Comparison of ENCODE assay signal across 8 mouse cellular contexts in the genomic region with DNA sequence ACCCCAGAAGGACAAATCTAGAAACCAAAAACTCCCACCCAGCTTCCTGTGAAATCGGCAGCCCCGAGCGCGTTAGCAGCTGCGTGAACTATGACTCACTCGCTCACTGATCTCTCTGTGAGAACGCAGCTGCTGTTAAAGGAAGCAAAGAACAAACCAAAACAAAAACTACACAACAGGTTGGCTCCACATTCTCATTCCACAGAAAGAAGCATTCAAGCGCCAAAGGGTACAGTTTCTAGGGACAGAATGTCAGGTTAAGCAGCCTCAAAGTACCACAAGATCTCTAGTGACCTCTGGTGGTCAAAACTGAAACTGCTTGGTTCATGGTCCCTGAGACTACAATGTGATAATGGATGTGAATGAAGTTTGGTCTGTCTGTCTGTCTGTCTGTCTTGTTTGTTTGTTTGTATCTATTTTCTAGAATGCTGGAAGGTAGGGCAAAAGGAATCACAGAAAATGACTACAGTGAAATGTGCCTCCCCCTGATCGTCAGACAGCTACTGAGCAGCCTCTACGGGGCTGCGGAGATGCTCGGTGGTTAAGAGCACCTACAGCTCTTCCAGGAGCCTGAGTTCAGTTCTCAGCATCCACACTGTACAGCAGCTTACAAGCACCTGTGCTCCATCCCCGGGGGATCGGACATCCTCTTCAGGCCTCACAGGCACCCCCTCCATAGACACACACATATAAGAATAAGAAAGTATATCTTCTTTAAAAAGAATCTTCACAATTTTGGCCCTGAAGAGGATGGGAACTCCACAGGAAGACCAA. TPM values are rescaled to one million over a fixed set of nuclear protein-coding genes. Genes with fewer than 3 reads are reported as not detected.
DNase-seq lines count a peak whose midpoint lies in the region; ATAC-seq and TF ChIP-seq lines count a peak whose summit lies in the region.

No protein-coding gene starts in this region.

- TF ChIP-seq POLR2A in heart, adult 2 months (IDR thresholded peaks at IDR 0.05; ENCODE audit: insufficient read depth, low read depth, low read length): no peak
- no peak for TF ChIP-seq POLR2A in kidney, adult 2 months (IDR thresholded peaks at IDR 0.05; ENCODE audit: low read depth, low read length)
- TF ChIP-seq POLR2A in small intestine, adult 2 months (IDR thresholded peaks at IDR 0.05; ENCODE audit: low read depth, low read length): no peak

- H3K27ac ChIP-seq in heart, adult 2 months: no peak overlapping the region
- H3K27ac ChIP-seq in kidney, adult 2 months (ENCODE audit: insufficient read depth, low read depth, low read length): no peak overlapping the region
- no peak overlapping the region for H3K27ac ChIP-seq in limb, embryonic 10.5 days
- H3K27ac ChIP-seq in midbrain, embryonic 12.5 days (replicated peaks): no peak overlapping the region
- H3K27ac ChIP-seq in small intestine, adult 2 months (ENCODE audit: insufficient read depth, low read depth, low read length): no peak overlapping the region

- 0 out of 2 replicates have a peak, but pooled peaks have one; percentile 40 for TF ChIP-seq EP300 in heart, adult 2 months (IDR thresholded peaks at IDR 0.05; ENCODE audit: insufficient read depth, low read depth, low read length)

- no peaks in the 10 kb centered on the region for H3K27me3 ChIP-seq in heart, adult 2 months (ENCODE audit: control insufficient read depth, insufficient read depth, low read length)
- no peaks in the 10 kb centered on the region for H3K27me3 ChIP-seq in kidney, adult 2 months (replicated peaks; ENCODE audit: control insufficient read depth, insufficient read depth, low read length)
- no peaks in the 10 kb centered on the region for H3K27me3 ChIP-seq in limb, embryonic 10.5 days (ENCODE audit: low read depth, poor library complexity, severe bottlenecking)
- H3K27me3 ChIP-seq in midbrain, embryonic 12.5 days: no peaks in the 10 kb centered on the region
- no peaks in the 10 kb centered on the region for H3K27me3 ChIP-seq in small intestine, adult 2 months (ENCODE audit: control insufficient read depth, insufficient read depth, low read length)

- 31% methylated on average over 14 of the region's 14 CpGs for WGBS in heart, adult 2 months
- 33% methylated on average over 14 of the region's 14 CpGs for WGBS in kidney, adult 2 months
- WGBS in limb, embryonic 10.5 days: 71% methylated on average over 14 of the region's 14 CpGs
- 61% methylated on average over 14 of the region's 14 CpGs for WGBS in midbrain, embryonic 12.5 days
- WGBS in small intestine, adult 2 months: 43% methylated on average over 14 of the region's 14 CpGs

- TF ChIP-seq CTCF in heart, adult 2 months (IDR thresholded peaks at IDR 0.05): peak; percentile 99; the same call in 1 of the 2 replicates
- peak; percentile 53 for TF ChIP-seq CTCF in kidney, adult 2 months (conservative IDR thresholded peaks at IDR 0.05; ENCODE audit: insufficient read depth, insufficient read length, low read depth, low read length)
- TF ChIP-seq CTCF in small intestine, adult 2 months (IDR thresholded peaks at IDR 0.05; ENCODE audit: extremely low read depth, insufficient read length, insufficient replicate concordance, low read depth, low read length): peak; percentile 17; the same call in 1 of the 2 replicates

- H3K79me2 ChIP-seq in heart, adult 2 months (replicated peaks; ENCODE audit: control insufficient read depth, insufficient read depth, low read length): no peaks in the 10 kb centered on the region

- peak; percentile 80 for DNase-seq in A20 (ENCODE audit: low read depth, low spot score)
- DNase-seq in adrenal gland, adult 8-10 months: peak; percentile 20
- peak; percentile 78 for DNase-seq in embryo, embryonic 9.5 days (ENCODE audit: extremely low spot score)
- peak; percentile 35 to 44 for DNase-seq in heart, adult 2 months
- peak; percentile 88 for DNase-seq in kidney, adult 2 months
- DNase-seq in limb, embryonic 10.5 days (ENCODE audit: low spot score): peak; percentile 69

- intact Hi-C loops in heart, adult 2 months (cut with DNase I): loop anchor here (1.0 to 5.0 kb wide), 4 partner anchors 90 to 464 kb away; a partner anchor contains a TSS

- H3K9ac ChIP-seq in heart, adult 2 months (ENCODE audit: low read depth, low read length): peak overlapping the region; percentile 67
- H3K9ac ChIP-seq in midbrain, embryonic 12.5 days (replicated peaks): no peak overlapping the region

- H3K4me1 ChIP-seq in heart, adult 2 months (ENCODE audit: control insufficient read depth, insufficient read depth, low read length): peaks cover 2% of the 10 kb centered on the region; the same call in 1 of the 2 replicates
- H3K4me1 ChIP-seq in kidney, adult 2 months (ENCODE audit: control insufficient read depth, insufficient read depth, low read length): no peaks in the 10 kb centered on the region; the same call in 1 of the 2 replicates
- peaks cover 6% of the 10 kb centered on the region; the same call in 1 of the 2 replicates for H3K4me1 ChIP-seq in limb, embryonic 10.5 days
- H3K4me1 ChIP-seq in midbrain, embryonic 12.5 days: no peaks in the 10 kb centered on the region; the same call in 1 of the 2 replicates
- no peaks in the 10 kb centered on the region for H3K4me1 ChIP-seq in small intestine, adult 2 months (ENCODE audit: control insufficient read depth, insufficient read depth, insufficient read length, low read length)

- ATAC-seq in midbrain, embryonic 12.5 days (ENCODE audit: low FRiP score, low read depth): peak; percentile 50; the same call in 1 of the 2 replicates

- H3K4me3 ChIP-seq in heart, adult 2 months: peak overlapping the region; percentile 30
- peak overlapping the region; percentile 43; the same call in 1 of the 2 replicates for H3K4me3 ChIP-seq in kidney, adult 2 months (ENCODE audit: insufficient read depth, low read depth, low read length)
- H3K4me3 ChIP-seq in limb, embryonic 10.5 days: peak overlapping the region; percentile 24; the same call in 1 of the 2 replicates
- 0 out of 2 replicates have a peak overlapping the region, but pooled peaks have one; percentile 9 for H3K4me3 ChIP-seq in midbrain, embryonic 12.5 days
- H3K4me3 ChIP-seq in small intestine, adult 2 months (ENCODE audit: low read depth, low read length): peak overlapping the region; percentile 11; the same call in 1 of the 2 replicates

- peak overlapping the region; percentile 33 for H3K4me2 ChIP-seq in midbrain, embryonic 12.5 days (replicated peaks)

- no peaks in the 10 kb centered on the region for H3K9me3 ChIP-seq in limb, embryonic 10.5 days (replicated peaks)
- H3K9me3 ChIP-seq in midbrain, embryonic 12.5 days: no peaks in the 10 kb centered on the region

- no peaks in the 10 kb centered on the region for H3K36me3 ChIP-seq in heart, adult 2 months (ENCODE audit: control insufficient read depth, insufficient read depth, low read length)
- H3K36me3 ChIP-seq in kidney, adult 2 months (ENCODE audit: control insufficient read depth, insufficient read depth, low read length): no peaks in the 10 kb centered on the region
- no peaks in the 10 kb centered on the region for H3K36me3 ChIP-seq in limb, embryonic 10.5 days
- H3K36me3 ChIP-seq in midbrain, embryonic 12.5 days: no peaks in the 10 kb centered on the region
- H3K36me3 ChIP-seq in small intestine, adult 2 months (ENCODE audit: control insufficient read depth, insufficient read depth, low read length): no peaks in the 10 kb centered on the region

RNA-seq across cellular contexts. Expression of a gene that starts 13.3 kb away (rescaled TPM):
- under 1 TPM in 1 of 4 experiments, not detected in 3; 0.24 TPM for total RNA-seq in adrenal gland, adult 8-10 months (2022)
- total RNA-seq in heart, adult 2 months (2021): not detected
- 0.20 and 0.29 TPM in 2 replicates for polyA plus RNA-seq in heart, adult 2 months (2012; rRNA removed)
- not detected in 2 replicates for polyA plus RNA-seq in kidney, adult 2 months (2012; rRNA removed)
- 0.54 and 0.87 TPM in 2 replicates for polyA plus RNA-seq in limb, embryonic 10.5 days (2016; fragmentation: Nextera tagmentation; extraction: Ambion mirVana)
- polyA plus RNA-seq in midbrain, embryonic 12.5 days (2016; fragmentation: Nextera tagmentation; extraction: Ambion mirVana): 0.37 and 0.84 TPM in 2 replicates
- not detected in 2 replicates for polyA plus RNA-seq in small intestine, adult 2 months (2012; rRNA removed)

RNA-seq across cellular contexts. Expression of a gene that starts 37.4 kb away (rescaled TPM):
- 10 to 100 TPM; 13.4 to 18.7 (median 15.6) TPM for total RNA-seq in adrenal gland, adult 8-10 months (2022)
- 10 to 100 TPM; 11.7 to 17.0 TPM for total RNA-seq in heart, adult 2 months (2021)
- polyA plus RNA-seq in heart, adult 2 months (2012; rRNA removed): 24.5 and 27.7 TPM in 2 replicates
- 29.5 and 35.0 TPM in 2 replicates for polyA plus RNA-seq in kidney, adult 2 months (2012; rRNA removed)
- polyA plus RNA-seq in limb, embryonic 10.5 days (2016; fragmentation: Nextera tagmentation; extraction: Ambion mirVana): 6.1 and 6.5 TPM in 2 replicates
- polyA plus RNA-seq in midbrain, embryonic 12.5 days (2016; fragmentation: Nextera tagmentation; extraction: Ambion mirVana): 7.0 and 7.9 TPM in 2 replicates
- 9.9 and 28.8 TPM in 2 replicates for polyA plus RNA-seq in small intestine, adult 2 months (2012; rRNA removed)

Comparison
In these comparisons a context has a peak if more than half of its experiments do, and no peak if none do; other contexts are left out.
1. DNase-seq: peak in every context shown above with its lines; median percentile 88 in kidney, adult 2 months; 80 in A20; 78 in embryo, embryonic 9.5 days; 69 in limb, embryonic 10.5 days; 40 in heart, adult 2 months; 20 in adrenal gland, adult 8-10 months.
2. CTCF ChIP-seq: peak in every context shown above with its lines; median percentile 99 in heart, adult 2 months; 53 in kidney, adult 2 months; 17 in small intestine, adult 2 months.